Mouse (Mus musculus) midbrain, embryonic 14.5 days (tissue): ENCODE results near the gene Fam131c. TPM values are rescaled to one million over a fixed set of nuclear protein-coding genes. Genes with fewer than 3 reads are reported as not detected.
A peak's percentile ranks its signal among the peaks of the same experiment; 100 is the strongest.

Source experiments
- ATAC-seq: fragments of 200-750 bp; cut with Nextera tagmentation; 2 replicates; pipeline ENCODE4 v1.8.0; 2017; ENCODE audit warnings: moderate number of reproducible peaks, moderate library complexity; ENCODE audit not compliant: low FRiP score, low TSS enrichment
- DNase-seq: peaks from one replicate; pipeline ENCODE4 v3.0.0-alpha.2; 2015
- H3K27ac ChIP-seq: fragments of 300-500 bp; sonication (generic); replicated peaks from 2 replicates; pipeline ENCODE4 v1.5.1; 2014; ENCODE audit warnings: mild to moderate bottlenecking, low read depth, low read length, moderate library complexity
- H3K27me3 ChIP-seq: fragments of 300-500 bp; sonication (generic); 2 replicates; pipeline ENCODE4 v1.6.1; 2014; ENCODE audit warnings: low read length, control low read depth, mixed read lengths; ENCODE audit not compliant: control insufficient read depth, insufficient read depth
- H3K36me3 ChIP-seq: fragments of 300-500 bp; sonication (generic); 2 replicates; pipeline ENCODE4 v1.6.1; 2014; ENCODE audit warnings: low read length, control low read depth; ENCODE audit not compliant: control insufficient read depth, insufficient read depth
- H3K4me1 ChIP-seq: fragments of 300-500 bp; sonication (generic); 2 replicates; pipeline ENCODE4 v1.6.1; 2014; ENCODE audit warnings: mild to moderate bottlenecking, antibody characterized with exemption, low read length, control low read depth; ENCODE audit not compliant: control insufficient read depth, insufficient read depth
- H3K4me2 ChIP-seq: fragments of 300-500 bp; sonication (generic); 2 replicates; pipeline ENCODE4 v1.6.1; 2014; ENCODE audit warnings: mild to moderate bottlenecking, low read length, moderate library complexity
- H3K4me3 ChIP-seq: fragments of 300-500 bp; sonication (generic); replicated peaks from 2 replicates; pipeline ENCODE4 v1.5.1; 2014; ENCODE audit warnings: low read depth, low read length
- H3K9ac ChIP-seq: fragments of 300-500 bp; sonication (generic); replicated peaks from 2 replicates; pipeline ENCODE4 v1.6.1; 2014; ENCODE audit warnings: mild to moderate bottlenecking, low read length, moderate library complexity
- H3K9me3 ChIP-seq: fragments of 300-500 bp; sonication (generic); 2 replicates; pipeline ENCODE4 v1.6.1; 2016; ENCODE audit warnings: low read length, control low read depth, mixed read lengths; ENCODE audit not compliant: control insufficient read depth
- WGBS: fragments of 180-500 bp; shearing (Covaris S2); extraction: QIAGEN DNeasy Blood & Tissue Kit; methylation state at CpG from one replicate; pipeline ENCODE4 v1.1.7; 2014; 5-methylcytosine and 5-hydroxymethylcytosine counted together
- polyA plus RNA-seq: library from polyadenylated mRNA; unstranded; fragments of >200 nt; fragmentation: Nextera tagmentation; extraction: Ambion mirVana; gene quantifications from 2 replicates; pipeline ENCODE4 v1.2.1, GENCODE M21; 2014

Fam131c gene
- polyA plus RNA-seq, 1 experiment from 2014 or later: 26.7 TPM

GRCm38 (mm10) chr4:141334695-141335094 lies 33.3 kb upstream of the Fam131c start:
- peak overlapping the region; percentile 74 for H3K27ac ChIP-seq
- no peak overlapping the region for H3K4me2 ChIP-seq
- ATAC-seq: 0 out of 2 replicates have a peak, but pooled peaks have one; percentile 16
- DNase-seq: no peak
- 38% methylated on average over 5 of the region's 5 CpGs for WGBS
- no peak overlapping the region for H3K9ac ChIP-seq
- H3K27me3 ChIP-seq: no peaks in the 10 kb centered on the region
- H3K9me3 ChIP-seq: no peaks in the 10 kb centered on the region
- no peaks in the 10 kb centered on the region for H3K36me3 ChIP-seq
- peaks cover 23% of the 10 kb centered on the region for H3K4me1 ChIP-seq
- H3K4me3 ChIP-seq: no peak overlapping the region

DNA sequence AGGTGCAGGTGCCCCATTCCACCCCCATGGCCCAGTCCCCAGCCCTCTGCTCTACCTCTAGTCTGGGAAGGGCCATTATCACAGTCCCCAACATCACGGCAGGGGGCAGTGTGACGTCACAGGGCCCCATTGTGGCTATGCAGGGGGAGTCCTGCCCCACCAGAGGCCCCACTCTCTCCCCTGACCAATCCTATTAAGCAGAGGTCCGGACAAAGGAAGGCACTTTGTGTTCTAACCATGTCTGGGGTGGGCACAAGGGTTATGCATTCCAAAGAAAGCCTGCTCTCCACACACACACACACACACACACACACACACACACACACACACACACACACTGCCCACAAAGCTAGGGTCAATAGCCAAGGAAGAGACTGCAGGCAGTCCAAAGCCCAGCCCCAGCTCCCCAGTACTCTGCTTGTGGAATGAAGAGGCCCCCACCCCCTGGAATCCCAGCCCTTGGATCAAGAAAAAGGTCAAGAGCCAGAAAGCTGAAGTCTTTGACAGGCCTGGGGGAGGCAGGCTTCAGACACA lies 32.7 kb upstream of the Fam131c start:
- Histone ChIP-seq H3K27ac (peak overlapping the region; percentile 74), H3K9me3 (no peaks in the 10 kb centered on the region)

GRCm38 (mm10) chr4:141336196-141336595 lies 31.8 kb upstream of the Fam131c start:
- peak overlapping the region; percentile 74 for H3K27ac ChIP-seq

More for the DNA sequence above, 32.7 kb upstream of the Fam131c start:
- Histone ChIP-seq H3K4me3 (no peak overlapping the region), H3K4me2 (no peak overlapping the region), H3K27me3 (no peaks in the 10 kb centered on the region), H3K9ac (no peak overlapping the region), H3K36me3 (no peaks in the 10 kb centered on the region), H3K4me1 (peaks cover 23% of the 10 kb centered on the region)
- peak; percentile 79 for ATAC-seq
- peak; percentile 78 for DNase-seq
- WGBS: 1% methylated on average over 3 of the region's 3 CpGs

DNA sequence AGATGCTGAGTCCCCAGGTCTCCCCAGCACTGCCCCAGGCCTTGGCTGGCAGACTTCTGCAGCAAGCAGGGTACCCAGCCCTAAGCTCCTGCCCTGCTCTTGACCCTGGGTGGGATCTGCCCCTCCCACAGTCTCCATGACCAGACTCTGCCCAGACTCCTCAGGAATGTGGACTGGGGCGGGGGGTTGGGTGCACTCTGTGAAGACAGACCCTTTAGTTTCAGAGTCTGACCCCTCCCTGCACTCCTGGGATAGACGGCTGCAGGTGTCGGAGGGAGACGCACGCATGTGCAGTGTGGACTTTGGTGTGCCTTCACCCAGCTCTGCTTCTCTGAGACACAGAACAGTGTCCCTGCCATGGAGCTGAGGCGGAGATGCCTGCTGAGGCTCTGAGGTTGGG lies 30.0 kb upstream of the Fam131c start:
- Histone ChIP-seq H3K27ac (no peak overlapping the region), H3K9me3 (no peaks in the 10 kb centered on the region), H3K36me3 (no peaks in the 10 kb centered on the region), H3K27me3 (no peaks in the 10 kb centered on the region), H3K9ac (no peak overlapping the region), H3K4me1 (peaks cover 23% of the 10 kb centered on the region), H3K4me3 (no peak overlapping the region), H3K4me2 (no peak overlapping the region)
- DNase-seq (no peak), ATAC-seq (no peak)
- WGBS: 37% methylated on average over 6 of the region's 6 CpGs

More at GRCm38 (mm10) chr4:141336196-141336595, 31.8 kb upstream of the Fam131c start:
- Histone ChIP-seq H3K9me3 (no peaks in the 10 kb centered on the region), H3K27me3 (no peaks in the 10 kb centered on the region), H3K4me3 (no peak overlapping the region), H3K9ac (no peak overlapping the region), H3K4me1 (peaks cover 23% of the 10 kb centered on the region), H3K4me2 (no peak overlapping the region), H3K36me3 (no peaks in the 10 kb centered on the region)
- ATAC-seq (no peak), DNase-seq (peak; percentile 62)
- 43% methylated on average over 6 of the region's 6 CpGs for WGBS

GRCm38 (mm10) chr4:141338853-141339252 lies 29.2 kb upstream of the Fam131c start:
- Histone ChIP-seq H3K36me3 (no peaks in the 10 kb centered on the region), H3K27ac (no peak overlapping the region), H3K4me1 (peaks cover 23% of the 10 kb centered on the region), H3K4me2 (no peak overlapping the region), H3K27me3 (no peaks in the 10 kb centered on the region), H3K9ac (no peak overlapping the region), H3K4me3 (no peak overlapping the region), H3K9me3 (no peaks in the 10 kb centered on the region)
- WGBS: 19% methylated on average over 1 of the region's 1 CpGs
- ATAC-seq (no peak), DNase-seq (peak; percentile 51)

DNA sequence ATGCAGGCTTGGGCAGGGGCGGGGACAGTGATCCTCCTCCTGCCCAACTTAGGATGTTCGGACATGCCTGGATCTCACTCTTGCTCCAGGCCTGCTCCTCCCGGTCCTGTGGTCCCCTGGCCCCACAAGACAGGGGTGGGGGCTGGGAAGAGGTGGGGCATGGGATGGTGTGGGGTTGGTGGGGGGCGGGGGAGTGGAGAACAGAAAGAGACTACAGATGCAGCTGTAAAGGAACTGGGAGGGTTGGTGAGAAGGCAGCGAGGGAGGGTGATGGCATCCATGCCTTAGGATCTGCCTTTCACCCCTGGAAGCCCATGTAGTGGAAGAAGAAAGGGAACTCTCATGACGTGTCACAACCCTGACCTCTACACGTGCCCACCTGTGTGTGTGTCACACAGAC lies 26.5 kb upstream of the Fam131c start:
- H3K4me3 ChIP-seq: no peak overlapping the region
- DNase-seq: no peak
- H3K27me3 ChIP-seq: no peaks in the 10 kb centered on the region
- H3K4me1 ChIP-seq: peaks cover 14% of the 10 kb centered on the region; the same call in 1 of the 2 replicates
- 65% methylated on average over 7 of the region's 7 CpGs for WGBS
- no peak overlapping the region for H3K27ac ChIP-seq
- no peak overlapping the region for H3K9ac ChIP-seq
- H3K4me2 ChIP-seq: no peak overlapping the region
- no peak for ATAC-seq
- H3K36me3 ChIP-seq: no peaks in the 10 kb centered on the region
- H3K9me3 ChIP-seq: no peaks in the 10 kb centered on the region

GRCm38 (mm10) chr4:141343515-141343914 lies 24.5 kb upstream of the Fam131c start:
- Histone ChIP-seq H3K4me2 (no peak overlapping the region), H3K27ac (no peak overlapping the region), H3K4me1 (0 out of 2 replicates have a peak, but pooled peaks cover 5% of the 10 kb centered on the region), H3K9ac (no peak overlapping the region), H3K36me3 (no peaks in the 10 kb centered on the region), H3K27me3 (no peaks in the 10 kb centered on the region), H3K9me3 (no peaks in the 10 kb centered on the region), H3K4me3 (no peak overlapping the region)
- WGBS: 51% methylated on average over 7 of the region's 7 CpGs
- ATAC-seq: no peak
- peak; percentile 25 for DNase-seq

DNA sequence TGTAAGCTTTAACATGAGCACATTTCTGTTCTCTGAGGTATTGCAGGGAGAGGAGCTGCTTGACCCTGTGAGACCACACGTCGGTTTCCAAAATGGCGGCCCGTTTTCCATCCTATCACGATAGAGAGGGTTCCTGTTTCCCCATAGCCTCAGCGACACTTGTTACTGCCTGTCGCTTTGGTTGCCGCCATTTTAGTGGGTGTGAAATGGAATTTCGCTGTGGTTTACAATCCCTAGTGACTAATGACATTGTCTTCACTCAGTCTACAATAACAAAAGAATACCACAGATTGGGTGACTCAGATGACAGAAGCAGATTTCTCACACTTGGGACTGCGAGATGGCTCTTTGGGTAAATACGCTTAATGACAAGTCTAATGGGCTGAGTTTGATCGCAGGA lies 22.8 kb upstream of the Fam131c start:
- 94% methylated on average over 12 of the region's 12 CpGs for WGBS
- no peak overlapping the region for H3K4me2 ChIP-seq
- H3K4me1 ChIP-seq: no peaks in the 10 kb centered on the region
- H3K9ac ChIP-seq: no peak overlapping the region
- DNase-seq (no peak), ATAC-seq (no peak)
- H3K9me3 ChIP-seq: no peaks in the 10 kb centered on the region
- H3K36me3 ChIP-seq: no peaks in the 10 kb centered on the region
- no peaks in the 10 kb centered on the region for H3K27me3 ChIP-seq
- no peak overlapping the region for H3K4me3 ChIP-seq
- no peak overlapping the region for H3K27ac ChIP-seq

GRCm38 (mm10) chr4:141347365-141347797 lies 20.6 kb upstream of the Fam131c start:
- Histone ChIP-seq H3K27me3 (no peaks in the 10 kb centered on the region), H3K4me1 (no peaks in the 10 kb centered on the region), H3K4me3 (no peak overlapping the region), H3K4me2 (no peak overlapping the region), H3K36me3 (no peaks in the 10 kb centered on the region), H3K9me3 (no peaks in the 10 kb centered on the region), H3K27ac (no peak overlapping the region), H3K9ac (no peak overlapping the region)
- ATAC-seq: no peak
- WGBS: 72% methylated on average over 8 of the region's 8 CpGs
- DNase-seq: no peak
